Comparison of ENCODE assay signal across 9 mouse cellular contexts in the genomic region with DNA sequence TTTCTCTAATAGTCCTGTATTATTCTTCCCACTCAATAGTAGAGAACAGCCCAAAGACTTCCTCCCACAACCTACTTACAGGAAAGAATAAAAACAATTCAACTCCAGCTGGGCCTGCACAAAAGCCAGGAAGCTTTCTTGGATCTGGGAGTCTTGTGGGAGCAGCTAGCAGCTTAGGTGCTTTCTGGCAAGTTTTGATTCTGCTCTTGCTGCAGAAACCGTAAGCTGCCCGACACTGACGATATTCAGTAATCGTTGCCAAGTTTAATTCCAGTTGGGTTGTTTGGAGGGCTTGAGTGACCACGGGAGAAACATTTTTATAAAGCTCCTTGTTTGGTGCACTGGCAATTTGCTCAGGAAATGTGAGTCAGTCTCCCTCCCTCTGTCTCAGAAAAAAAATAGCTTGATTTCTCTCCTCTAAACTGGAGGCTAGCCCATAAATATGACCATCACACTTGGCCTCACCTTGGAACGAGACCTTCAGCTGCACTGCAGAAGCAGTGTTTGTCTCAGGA. TPM values are rescaled to one million over a fixed set of nuclear protein-coding genes. Genes with fewer than 3 reads are reported as not detected.
DNase-seq lines count a peak whose midpoint lies in the region; ATAC-seq and TF ChIP-seq lines count a peak whose summit lies in the region.
"Had no signal": no experiment of that assay in that cellular context is flagged by ENCODE, and none has a peak within 500 bp of the region (broad histone marks: within the 10 kb centered on the region; RNA-seq: fewer than 3 reads in every experiment).

No protein-coding gene starts in this region.

- H3K4me2 ChIP-seq in heart, embryonic 11.5 days, result no peak overlapping the region
- H3K4me2 ChIP-seq in heart, embryonic 13.5 days, result peak overlapping the region; percentile 25; the same call in 1 of the 2 replicates
- no peak overlapping the region; the same call in 1 of the 2 replicates for H3K4me2 ChIP-seq in stomach, embryonic 16.5 days (ENCODE audit: low read depth, low read length)
- H3K4me2 ChIP-seq: lung, embryonic 15.5 days had no signal

- no peak overlapping the region for H3K9ac ChIP-seq in heart, embryonic 11.5 days (ENCODE audit: low read depth, low read length)
- peak overlapping the region; percentile 4; the same call in 1 of the 2 replicates for H3K9ac ChIP-seq in heart, embryonic 13.5 days
- no peak overlapping the region for H3K9ac ChIP-seq in stomach, embryonic 16.5 days (ENCODE audit: low read length)
- H3K9ac ChIP-seq: lung, embryonic 15.5 days had no signal

- no peaks in the 10 kb centered on the region for H3K36me3 ChIP-seq in heart, embryonic 11.5 days (ENCODE audit: control insufficient read depth, insufficient read depth, low read length)
- no peaks in the 10 kb centered on the region for H3K36me3 ChIP-seq in testis, adult 2 months (ENCODE audit: control insufficient read depth, insufficient read depth, low read length)
- H3K36me3 ChIP-seq in heart, embryonic 13.5 days, result no peaks in the 10 kb centered on the region
- no peaks in the 10 kb centered on the region for H3K36me3 ChIP-seq in stomach, embryonic 16.5 days (ENCODE audit: control insufficient read depth, insufficient read depth, low read length)
- H3K36me3 ChIP-seq: lung, embryonic 15.5 days had no signal

- 27% methylated on average over 6 of the region's 6 CpGs for WGBS in heart, embryonic 11.5 days (ENCODE audit: insufficient replicate concordance)
- WGBS in heart, embryonic 13.5 days, result 26% methylated on average over 6 of the region's 6 CpGs
- 16% methylated on average over 6 of the region's 6 CpGs for WGBS in stomach, embryonic 16.5 days

- ATAC-seq in heart, embryonic 11.5 days (replicated peaks; ENCODE audit: insufficient number of reproducible peaks, low FRiP score, low TSS enrichment), result no peak
- ATAC-seq in heart, embryonic 13.5 days (ENCODE audit: extremely low read depth, insufficient number of reproducible peaks, low FRiP score, low TSS enrichment), result no peak
- peak; percentile 26; the same call in 1 of the 2 replicates for ATAC-seq in stomach, embryonic 16.5 days (ENCODE audit: insufficient read depth, low FRiP score)

- no peaks in the 10 kb centered on the region for H3K27me3 ChIP-seq in heart, embryonic 11.5 days (ENCODE audit: control insufficient read depth, insufficient read depth, low read length)
- H3K27me3 ChIP-seq in testis, adult 2 months (ENCODE audit: control insufficient read depth, insufficient read depth, low read length), result no peaks in the 10 kb centered on the region
- H3K27me3 ChIP-seq in heart, embryonic 13.5 days (replicated peaks), result no peaks in the 10 kb centered on the region
- no peaks in the 10 kb centered on the region for H3K27me3 ChIP-seq in stomach, embryonic 16.5 days (ENCODE audit: control insufficient read depth, insufficient read depth, low read length)
- H3K27me3 ChIP-seq: lung, embryonic 15.5 days had no signal

- no peaks in the 10 kb centered on the region for H3K4me1 ChIP-seq in heart, embryonic 11.5 days (ENCODE audit: control insufficient read depth, insufficient read depth, low read length)
- H3K4me1 ChIP-seq in testis, adult 2 months (ENCODE audit: control insufficient read depth, insufficient read depth, low read length), result peaks cover 5% of the 10 kb centered on the region; the same call in 1 of the 2 replicates
- peaks cover 18% of the 10 kb centered on the region for H3K4me1 ChIP-seq in heart, embryonic 13.5 days
- peaks cover 6% of the 10 kb centered on the region; the same call in 1 of the 2 replicates for H3K4me1 ChIP-seq in stomach, embryonic 16.5 days (ENCODE audit: control insufficient read depth, insufficient read depth, low read length)

- no peak overlapping the region for H3K27ac ChIP-seq in heart, embryonic 11.5 days (ENCODE audit: low read depth, low read length)
- peak overlapping the region; percentile 42; the same call in 1 of the 2 replicates for H3K27ac ChIP-seq in testis, adult 2 months (ENCODE audit: control insufficient read depth, insufficient read depth, low read depth, low read length)
- peak overlapping the region; percentile 51; the same call in 1 of the 2 replicates for H3K27ac ChIP-seq in heart, embryonic 13.5 days (replicated peaks)
- peak overlapping the region; percentile 14; the same call in 1 of the 2 replicates for H3K27ac ChIP-seq in stomach, embryonic 16.5 days (ENCODE audit: low read length)
- H3K27ac ChIP-seq: lung, embryonic 15.5 days had no signal

- no peak for TF ChIP-seq POLR2A in testis, adult 2 months (IDR thresholded peaks at IDR 0.05; ENCODE audit: control insufficient read depth, low read depth, low read length)

- DNase-seq in heart, adult 11 months, result peak; percentile 92
- DNase-seq in testis, postnatal 10 days (ENCODE audit: low spot score), result no peak
- DNase-seq in lung, postnatal 25 days (ENCODE audit: low spot score), result no peak
- DNase-seq in spleen, postnatal 36 days (ENCODE audit: low spot score in 2 of 2), result no peak

- H3K4me3 ChIP-seq in heart, embryonic 11.5 days (ENCODE audit: low read depth, low read length), result no peak overlapping the region
- no peak overlapping the region for H3K4me3 ChIP-seq in testis, adult 2 months (ENCODE audit: control insufficient read depth, low read depth, low read length)
- no peak overlapping the region for H3K4me3 ChIP-seq in heart, embryonic 13.5 days
- no peak overlapping the region for H3K4me3 ChIP-seq in stomach, embryonic 16.5 days (replicated peaks; ENCODE audit: low read length)
- H3K4me3 ChIP-seq: lung, embryonic 15.5 days had no signal

- H3K9me3 ChIP-seq in heart, embryonic 11.5 days (replicated peaks; ENCODE audit: control insufficient read depth, low read length), result no peaks in the 10 kb centered on the region
- H3K9me3 ChIP-seq in heart, embryonic 13.5 days, result no peaks in the 10 kb centered on the region
- H3K9me3 ChIP-seq in stomach, embryonic 16.5 days (replicated peaks; ENCODE audit: control insufficient read depth, low read length), result no peaks in the 10 kb centered on the region
- H3K9me3 ChIP-seq: lung, embryonic 15.5 days had no signal

- TF ChIP-seq CTCF in testis, adult 2 months (IDR thresholded peaks at IDR 0.05; ENCODE audit: control insufficient read depth, insufficient read depth, insufficient replicate concordance, low read depth, low read length), result no peak

RNA-seq across cellular contexts. Expression of a gene that starts 32.2 kb away (rescaled TPM):
- 11.0 and 12.4 TPM in 2 replicates for polyA plus RNA-seq in heart, embryonic 11.5 days (2014; fragmentation: Nextera tagmentation; extraction: Ambion mirVana)
- 9.2 and 10.9 TPM in 2 replicates for polyA plus RNA-seq in testis, adult 2 months (2012; rRNA removed)
- 8.4 and 8.5 TPM in 2 replicates for polyA plus RNA-seq in heart, embryonic 13.5 days (2015; fragmentation: Nextera tagmentation; extraction: Ambion mirVana)
- polyA plus RNA-seq in stomach, embryonic 16.5 days (2015; fragmentation: Nextera tagmentation; extraction: Ambion mirVana), result 11.8 and 13.9 TPM in 2 replicates

RNA-seq across cellular contexts. Expression of a gene that starts 40.8 kb away (rescaled TPM):
- polyA plus RNA-seq in heart, embryonic 11.5 days (2014; fragmentation: Nextera tagmentation; extraction: Ambion mirVana), result 41.6 and 47.6 TPM in 2 replicates
- 30.8 and 32.2 TPM in 2 replicates for polyA plus RNA-seq in testis, adult 2 months (2012; rRNA removed)
- polyA plus RNA-seq in heart, embryonic 13.5 days (2015; fragmentation: Nextera tagmentation; extraction: Ambion mirVana), result 23.1 and 24.5 TPM in 2 replicates
- 51.3 and 52.1 TPM in 2 replicates for polyA plus RNA-seq in stomach, embryonic 16.5 days (2015; fragmentation: Nextera tagmentation; extraction: Ambion mirVana)
